Comparison of ENCODE assay signal across 18 mouse cellular contexts in the genomic region with DNA sequence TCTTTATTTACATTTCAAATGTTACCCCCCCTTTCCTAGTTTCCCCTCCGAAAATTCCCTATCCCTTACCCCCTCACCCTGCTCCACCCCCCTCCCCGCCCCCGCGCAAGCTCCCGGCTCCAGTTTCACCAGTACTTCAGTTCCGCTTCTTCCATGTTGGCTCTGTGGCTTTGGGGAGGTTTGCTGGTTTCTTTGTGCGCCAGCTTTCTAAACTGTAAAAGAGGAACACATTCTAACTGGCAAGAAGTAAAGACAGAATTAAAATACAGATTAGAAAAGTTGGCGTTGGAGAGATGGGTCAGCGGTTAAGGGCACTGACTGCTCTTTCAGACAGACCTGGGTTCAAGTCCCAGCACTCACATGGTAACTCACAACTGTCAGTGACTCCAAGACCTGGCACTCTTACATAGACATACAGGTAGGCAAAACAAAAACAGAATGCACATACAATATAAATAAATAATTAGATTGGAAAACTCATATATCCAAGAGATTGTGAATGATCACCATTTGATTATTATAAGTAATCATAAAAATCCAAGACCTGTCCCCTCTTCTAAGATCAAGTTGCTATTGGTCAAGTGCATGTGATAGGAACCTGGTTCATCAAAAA. TPM values are rescaled to one million over a fixed set of nuclear protein-coding genes. Genes with fewer than 3 reads are reported as not detected.
DNase-seq lines count a peak whose midpoint lies in the region; ATAC-seq lines count a peak whose summit lies in the region.
"Had no signal": no experiment of that assay in that cellular context is flagged by ENCODE, and none has a peak within 500 bp of the region (broad histone marks: within the 10 kb centered on the region; RNA-seq: fewer than 3 reads in every experiment).

No protein-coding gene starts in this region.

- no peaks in the 10 kb centered on the region for H3K36me3 ChIP-seq in heart, embryonic 10.5 days
- H3K36me3 ChIP-seq: forebrain, embryonic 15.5 days; G1E; hindbrain, embryonic 12.5 days; limb, embryonic 13.5 days; neural tube, embryonic 12.5 days; stomach, embryonic 15.5 days had no signal

- H3K9me3 ChIP-seq in heart, embryonic 10.5 days: no peaks in the 10 kb centered on the region
- H3K9me3 ChIP-seq: forebrain, embryonic 15.5 days; G1E; hindbrain, embryonic 12.5 days; limb, embryonic 13.5 days; neural tube, embryonic 12.5 days; stomach, embryonic 15.5 days had no signal

- ATAC-seq in megakaryocyte progenitor cell, adult 5-6 weeks (replicated peaks; ENCODE audit: poor library complexity): peak; percentile 73
- ATAC-seq: forebrain, embryonic 15.5 days had no signal

- peak; percentile 55 for DNase-seq in 416B (ENCODE audit: low read depth)
- DNase-seq in A20 (ENCODE audit: low read depth, low spot score): peak; percentile 48
- peak; percentile 43 for DNase-seq in c-Kit-positive CD71-negative TER-119-negative erythroid progenitor cells, embryonic 14.5 days (ENCODE audit: low read depth)
- DNase-seq in heart, embryonic 10.5 days (ENCODE audit: low spot score): no peak
- no peak for DNase-seq in adrenal gland, postnatal 4 days (ENCODE audit: low spot score in 2 of 2)
- no peak for DNase-seq in urinary bladder, postnatal 25 days (ENCODE audit: low spot score)
- DNase-seq: cerebellum, adult 11 months; cerebellum, postnatal 10 days; gastrocnemius, postnatal 25 days; kidney, postnatal 36 days had no signal

- WGBS in heart, embryonic 10.5 days: 92% methylated on average over 9 of the region's 9 CpGs

- peaks cover 9% of the 10 kb centered on the region; the same call in 1 of the 2 replicates for H3K4me1 ChIP-seq in heart, embryonic 10.5 days
- H3K4me1 ChIP-seq: stomach, embryonic 15.5 days had no signal

- no peak overlapping the region for H3K4me3 ChIP-seq in heart, embryonic 10.5 days
- H3K4me3 ChIP-seq: forebrain, embryonic 15.5 days; hindbrain, embryonic 12.5 days; limb, embryonic 13.5 days; neural tube, embryonic 12.5 days; stomach, embryonic 15.5 days had no signal

- H3K27ac ChIP-seq in heart, embryonic 10.5 days: no peak overlapping the region
- H3K27ac ChIP-seq: forebrain, embryonic 15.5 days; hindbrain, embryonic 12.5 days; limb, embryonic 13.5 days; liver, embryonic 14.5 days; neural tube, embryonic 12.5 days; stomach, embryonic 15.5 days had no signal

- H3K27me3 ChIP-seq in heart, embryonic 10.5 days (ENCODE audit: insufficient read depth, poor library complexity, severe bottlenecking): no peaks in the 10 kb centered on the region
- H3K27me3 ChIP-seq: forebrain, embryonic 15.5 days; hindbrain, embryonic 12.5 days; limb, embryonic 13.5 days; neural tube, embryonic 12.5 days; stomach, embryonic 15.5 days had no signal

RNA-seq across cellular contexts. Expression of gene Slc38a2, which starts 15.7 kb away (rescaled TPM):
- 149 and 157 TPM in 2 replicates for total RNA-seq in megakaryocyte progenitor cell, adult 5-6 weeks (2015)
- total RNA-seq in megakaryocyte progenitor cell, adult 5-6 weeks (2017): 70.7 and 73.4 TPM in 2 replicates
- polyA plus RNA-seq in heart, embryonic 10.5 days (2016; fragmentation: Nextera tagmentation; extraction: Ambion mirVana): 113 and 119 TPM in 2 replicates
- total RNA-seq in adrenal gland, postnatal 4 days (2021): 100 to 1,000 TPM; 121 to 123 TPM

Comparison
In these comparisons a context has a peak if more than half of its experiments do, and no peak if none do; other contexts are left out.
1. DNase-seq: peak in 416B (single experiment), A20 (single experiment) and c-Kit-positive CD71-negative TER-119-negative erythroid progenitor cells, embryonic 14.5 days (single experiment); none in heart, embryonic 10.5 days (single experiment), adrenal gland, postnatal 4 days (0 of 2) and urinary bladder, postnatal 25 days (single experiment).